Mouse (Mus musculus): Measurements from ENCODE around the gene Zbp1.

The Zbp1 gene

DNA sequence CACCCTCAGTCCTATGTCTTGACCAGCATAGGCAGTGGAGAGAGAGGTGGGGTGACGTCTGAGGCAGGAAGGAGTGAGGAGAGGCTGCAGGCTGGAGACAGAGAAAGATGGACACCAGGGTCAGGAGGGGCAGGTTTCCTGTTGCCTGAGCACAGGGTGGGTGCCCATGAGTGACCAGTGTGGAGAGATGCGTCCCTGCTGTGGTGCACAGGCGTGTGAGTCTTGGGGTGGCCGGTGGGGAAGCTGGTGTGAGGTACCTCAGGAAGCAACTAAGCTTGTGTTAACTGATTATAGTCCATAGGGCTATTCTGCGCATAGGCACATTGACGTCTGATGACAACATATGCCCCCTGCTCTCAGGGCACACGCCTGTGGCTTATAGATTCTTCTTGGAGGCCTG, 39.7 kb downstream of the Zbp1 start:
- no peak for DNase-seq (ENCODE audit: low read depth, low spot score)

DNA sequence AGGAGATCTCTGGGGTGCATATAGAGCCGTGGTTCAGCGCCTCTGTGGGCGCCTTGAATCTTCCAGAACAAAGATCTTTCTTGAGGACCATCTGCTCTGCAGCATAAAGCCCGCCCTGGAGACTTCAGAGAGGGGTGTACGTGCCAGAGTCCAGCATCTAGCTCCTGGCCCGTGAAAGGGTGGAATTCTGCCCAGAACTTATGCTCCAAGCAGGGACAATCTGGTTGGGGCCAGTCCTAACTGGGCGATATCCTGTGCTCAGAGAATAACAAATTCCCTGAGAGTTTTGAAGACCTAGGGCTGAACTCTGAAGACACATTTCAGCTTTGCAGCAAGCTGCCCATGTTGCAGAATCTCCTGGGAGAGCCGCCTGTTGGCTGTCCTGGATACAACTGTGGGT, 40.8 kb downstream of the Zbp1 start:
- DNase-seq (ENCODE audit: low read depth, low spot score) = no peak

DNA sequence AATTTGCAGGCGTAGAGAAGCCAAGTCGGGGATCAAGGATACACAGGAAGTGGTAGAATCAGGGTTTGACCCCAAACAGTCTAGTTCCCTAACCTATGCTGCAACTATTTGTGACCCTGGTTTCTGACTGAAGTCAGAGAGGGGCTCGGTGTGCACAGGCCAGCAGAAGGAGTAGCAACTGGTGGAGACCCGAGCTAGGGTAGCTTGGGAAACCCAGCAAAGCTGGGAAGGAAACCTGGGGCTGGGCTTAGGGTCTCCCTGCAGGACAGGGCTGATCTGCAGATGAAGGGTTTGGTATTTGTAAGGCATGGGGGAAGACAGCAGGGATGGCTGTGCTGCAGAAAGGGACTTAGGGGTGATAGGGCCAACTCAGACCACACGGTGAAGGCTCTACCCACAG, 41.2 kb downstream of the Zbp1 start:
- DNase-seq (ENCODE audit: low read depth, low spot score) = no peak

DNA sequence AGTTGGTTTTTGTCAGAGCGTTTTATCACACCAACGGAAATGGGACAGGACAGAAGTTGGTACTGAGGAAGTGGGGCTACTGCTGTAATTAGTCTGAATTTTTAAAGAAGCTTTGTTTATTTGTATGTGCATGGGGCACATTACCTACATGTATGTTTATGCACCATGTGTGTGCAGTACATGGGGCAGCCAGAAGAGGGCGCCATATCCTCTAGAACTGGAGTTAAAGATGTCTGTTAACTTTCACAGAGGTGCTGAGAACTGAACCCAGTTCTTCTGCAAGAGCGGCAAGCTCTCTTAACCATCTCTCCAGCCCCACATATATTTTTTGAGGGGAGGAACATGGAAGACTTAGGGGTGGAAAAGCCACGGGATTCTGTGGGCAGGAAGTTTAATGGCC, 43.0 kb downstream of the Zbp1 start:
- no peak for DNase-seq (ENCODE audit: low read depth, low spot score)

DNA sequence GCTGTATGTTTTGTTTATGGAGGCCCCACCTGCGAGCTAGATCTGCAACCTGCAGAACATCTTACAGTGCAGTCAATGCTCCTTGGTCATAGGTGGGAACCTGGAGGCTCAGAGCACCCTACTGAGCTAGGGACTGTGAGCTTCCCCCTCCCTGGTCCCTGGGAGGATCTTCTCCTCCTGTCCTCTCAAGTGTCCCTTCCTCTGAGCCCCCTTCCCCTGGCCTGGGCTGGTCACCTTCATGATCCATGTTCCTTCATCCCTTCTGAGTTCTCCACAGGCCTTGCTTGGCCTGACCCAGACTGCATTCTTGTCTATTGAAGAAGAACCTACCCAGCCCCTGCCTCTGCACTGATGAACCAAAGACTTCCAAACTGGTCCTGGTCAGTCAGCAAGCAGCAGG, 44.2 kb downstream of the Zbp1 start:
- DNase-seq (ENCODE audit: low read depth, low spot score) = no peak

DNA sequence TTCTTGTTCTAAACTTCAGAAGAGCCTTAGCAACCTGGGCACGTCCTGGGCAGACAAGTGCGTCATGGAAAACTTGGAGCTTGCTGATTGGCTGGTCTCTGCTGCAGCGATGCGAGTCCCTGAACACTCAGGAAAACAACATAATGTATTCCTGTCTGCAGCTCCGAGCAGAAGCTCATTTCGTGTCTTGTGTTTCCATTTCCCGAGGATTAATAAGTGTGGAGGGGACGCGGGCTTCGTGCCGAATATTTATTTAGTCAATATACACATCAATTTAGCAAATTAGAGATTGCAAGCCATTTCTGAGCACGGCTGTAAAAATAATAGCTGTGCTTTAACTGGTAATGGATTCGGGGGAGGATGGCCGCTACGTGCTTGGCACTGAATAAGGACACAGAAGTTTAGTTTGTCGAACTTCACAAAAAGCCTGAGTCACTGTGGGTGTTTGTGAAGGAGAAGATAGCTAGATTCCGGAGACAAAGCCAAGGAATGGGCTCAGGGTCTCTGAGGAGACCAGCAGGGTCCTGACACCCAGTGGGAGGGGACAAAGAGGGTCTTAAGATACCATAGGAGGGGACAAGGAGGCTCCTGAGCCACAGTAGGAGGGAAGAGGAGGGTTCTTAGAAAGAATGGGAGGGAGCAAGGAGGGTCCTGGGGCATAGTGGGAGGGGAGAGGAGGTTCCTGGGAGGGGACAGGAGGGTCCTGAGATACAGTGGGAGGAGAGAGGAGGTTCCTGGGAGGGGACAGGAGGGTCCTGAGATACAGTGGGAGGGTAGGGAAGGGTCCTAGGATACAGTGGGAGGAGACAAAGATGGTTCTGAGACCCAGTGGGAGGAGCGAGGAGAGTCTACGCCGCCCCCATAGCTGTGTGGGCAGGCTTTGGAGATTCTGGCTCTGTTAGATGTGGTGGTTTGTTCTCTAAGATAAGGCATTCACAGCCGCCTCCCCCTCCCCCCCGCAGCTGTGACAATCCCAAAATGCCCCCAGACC, 44.9 kb downstream of the Zbp1 start:
- peak; percentile 84 for DNase-seq (ENCODE audit: low read depth, low spot score)

DNA sequence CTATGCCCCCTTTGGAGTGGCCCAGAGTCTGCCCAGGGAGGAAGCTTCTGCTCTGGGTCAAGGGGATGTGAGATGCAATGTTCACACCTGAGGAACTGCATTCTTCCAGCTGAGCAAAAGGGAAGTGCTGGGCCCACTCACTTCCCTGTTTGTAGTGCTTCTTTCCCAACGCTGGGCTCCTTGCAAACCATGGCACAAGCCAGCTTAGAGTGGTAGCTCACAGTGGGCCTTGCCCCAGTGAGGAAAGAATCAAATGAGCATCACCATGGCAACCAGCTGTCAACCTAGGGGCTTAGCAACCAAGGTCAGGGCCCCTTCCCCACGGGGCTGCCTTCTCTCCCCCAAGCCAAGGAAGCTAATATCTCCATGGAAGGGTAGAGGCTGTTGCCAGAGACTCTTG, 45.7 kb downstream of the Zbp1 start:
- DNase-seq (ENCODE audit: low read depth, low spot score) = no peak

DNA sequence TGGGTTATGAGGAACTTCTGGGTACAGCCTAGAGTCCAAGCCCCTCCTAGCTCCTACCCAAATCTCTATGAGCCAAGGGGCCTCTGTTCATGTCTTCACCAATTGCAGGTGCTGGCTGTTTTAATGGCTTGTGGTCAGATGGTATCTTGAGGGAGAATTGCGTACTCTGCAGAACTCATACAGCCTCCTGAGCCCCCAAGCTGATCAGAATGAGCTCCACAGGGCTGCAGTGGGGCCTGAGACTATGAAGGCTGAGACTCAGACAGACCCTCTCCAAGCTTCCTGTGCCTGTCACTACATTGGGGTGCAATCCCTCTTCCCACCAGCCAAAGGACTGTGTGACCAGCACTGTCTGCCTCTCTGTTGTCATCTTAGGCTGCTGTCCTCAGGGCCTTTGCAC, 46.3 kb downstream of the Zbp1 start:
- no peak for DNase-seq (ENCODE audit: low read depth, low spot score)

DNA sequence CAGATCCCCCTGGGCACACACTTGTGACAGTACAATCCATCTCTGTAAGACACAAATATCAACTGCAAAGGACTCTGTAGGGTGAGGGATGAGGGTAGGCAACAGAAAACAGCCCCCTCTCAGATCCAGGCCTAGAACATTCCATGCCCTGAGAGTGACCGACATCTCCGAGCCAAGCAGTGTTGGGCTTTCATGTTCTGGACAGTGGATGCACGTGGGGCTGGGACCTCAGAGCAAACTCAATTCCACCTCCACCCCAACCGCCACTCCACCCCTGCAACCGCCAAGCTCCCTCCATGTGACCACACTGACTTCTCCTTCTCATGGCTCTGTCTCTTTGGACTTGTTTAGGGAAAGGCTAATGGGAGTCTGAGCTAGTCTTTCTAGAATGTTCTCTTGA, 46.8 kb downstream of the Zbp1 start:
- no peak for DNase-seq (ENCODE audit: low read depth, low spot score)

DNA sequence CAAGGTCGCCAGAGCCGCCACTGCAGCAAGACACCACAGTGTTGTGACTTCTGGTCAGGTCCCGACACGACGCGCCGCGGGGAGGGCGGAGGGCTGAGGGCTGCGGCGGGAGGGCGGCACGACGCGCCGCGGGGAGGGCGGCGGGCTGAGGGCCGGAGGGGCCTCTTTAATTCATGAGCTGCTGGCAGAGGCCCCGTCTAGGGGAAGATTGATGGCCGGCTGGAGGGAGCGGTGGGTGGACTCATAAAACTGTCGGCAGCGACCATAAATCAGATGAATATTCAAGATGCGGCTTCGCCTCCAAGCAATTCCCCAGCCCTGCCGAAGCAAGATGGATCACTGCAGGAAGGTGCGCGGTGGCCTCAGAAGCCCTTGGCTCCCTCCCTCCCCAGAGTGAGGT, 47.3 kb downstream of the Zbp1 start:
- DNase-seq (ENCODE audit: low read depth, low spot score) = no peak

DNA sequence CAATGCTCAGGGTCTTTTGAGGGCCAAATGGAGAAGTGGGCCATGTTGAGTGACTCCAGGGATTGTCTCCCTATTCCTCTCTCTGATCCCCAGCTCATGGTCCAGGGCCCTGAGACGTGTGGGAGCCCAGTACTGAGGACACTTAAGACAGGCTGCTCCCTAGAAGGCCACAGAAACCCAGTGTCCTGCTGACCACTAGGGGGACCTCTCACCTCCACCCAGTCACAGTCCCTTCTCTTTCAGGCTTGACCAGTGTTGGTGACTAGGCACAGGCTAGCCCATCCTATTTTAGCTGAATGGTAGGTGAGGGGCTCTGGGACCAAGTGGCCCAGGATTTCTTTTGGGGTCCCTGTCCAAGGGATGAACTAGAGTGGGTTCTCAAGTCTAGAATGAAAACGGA, 48.0 kb downstream of the Zbp1 start:
- no peak for DNase-seq (ENCODE audit: low read depth, low spot score)

DNA sequence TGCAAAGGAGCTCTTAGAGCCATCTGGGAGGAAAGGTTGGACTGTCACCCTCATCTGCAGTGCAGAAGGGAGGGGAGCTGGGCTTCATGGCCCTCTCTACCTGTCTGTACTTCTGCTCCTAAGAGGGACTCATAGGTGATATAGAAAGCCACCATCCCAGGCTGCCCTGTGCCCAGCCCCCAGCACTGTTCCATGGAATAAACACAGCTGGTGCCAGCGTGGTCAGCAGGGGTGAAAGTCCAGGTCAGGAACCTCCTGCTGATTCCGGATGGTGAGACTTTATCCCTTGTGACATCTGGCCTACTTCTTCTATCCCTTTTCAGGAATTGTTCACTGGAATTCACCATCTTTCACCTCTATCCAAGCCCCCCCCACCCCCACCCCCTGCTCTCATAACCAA, 48.6 kb downstream of the Zbp1 start:
- DNase-seq (ENCODE audit: low read depth, low spot score) = no peak

DNA sequence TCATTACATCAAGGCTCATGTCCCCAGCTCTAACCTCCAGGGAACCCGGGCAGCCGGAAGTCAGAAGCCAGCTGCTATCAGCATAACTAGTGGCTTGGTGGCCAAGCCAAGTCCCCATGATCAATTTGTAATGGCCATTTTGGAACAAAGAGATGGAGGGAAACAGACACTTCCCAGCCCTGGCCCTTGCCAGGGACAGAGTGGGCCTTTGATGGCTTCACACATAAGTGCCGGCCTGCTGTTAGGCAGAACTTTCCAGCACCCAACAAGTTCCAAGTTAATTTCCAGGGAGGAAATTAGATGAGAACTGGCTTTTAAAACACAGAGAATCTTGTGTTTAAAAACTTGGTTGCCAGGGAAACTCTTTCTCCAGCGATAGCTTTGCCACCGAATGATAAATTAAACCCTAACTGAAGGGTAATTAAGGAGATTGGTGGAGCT, 50.3 kb downstream of the Zbp1 start:
- DNase-seq (ENCODE audit: low read depth, low spot score) = no peak

DNA sequence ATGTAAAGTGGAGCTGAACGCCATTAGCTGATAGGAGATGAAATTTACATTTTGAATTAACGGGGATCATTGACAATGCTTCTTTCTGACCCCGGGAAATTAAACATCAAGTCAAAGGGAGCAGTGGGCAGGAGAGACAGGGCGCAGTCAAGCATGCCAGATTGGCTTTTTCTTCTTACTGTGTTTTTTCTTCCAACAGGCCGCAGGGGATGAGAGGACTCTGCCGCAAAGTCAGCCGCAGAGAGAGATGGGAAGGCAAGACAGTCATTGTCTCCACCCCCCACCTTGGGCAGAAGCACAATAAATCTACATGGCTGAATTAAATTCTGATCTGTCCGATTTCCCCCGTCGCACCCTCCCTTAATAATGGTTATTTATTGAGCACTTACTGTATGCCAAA, 53.4 kb downstream of the Zbp1 start:
- no peak for DNase-seq (ENCODE audit: low read depth, low spot score)

DNA sequence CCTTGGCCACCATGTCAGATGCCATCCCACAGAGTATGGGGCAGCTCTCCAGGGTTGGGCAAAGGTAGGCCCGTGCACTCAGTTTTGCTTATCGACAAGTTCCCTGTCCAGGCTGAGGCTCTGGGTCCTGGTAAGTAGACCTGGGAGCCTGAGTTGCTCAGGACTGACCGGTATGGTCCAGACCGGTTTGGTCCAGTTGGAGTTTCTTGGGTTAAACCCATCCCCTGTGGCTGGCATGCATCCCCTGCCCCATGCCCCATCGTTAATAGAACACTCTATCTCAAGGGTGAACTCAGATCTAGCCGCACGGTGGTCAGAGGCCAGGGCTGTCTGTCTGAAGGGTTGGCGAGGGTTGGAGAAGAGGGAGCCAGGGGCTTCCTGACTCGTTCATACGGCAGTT, 53.8 kb downstream of the Zbp1 start:
- DNase-seq (ENCODE audit: low read depth, low spot score) = no peak

DNA sequence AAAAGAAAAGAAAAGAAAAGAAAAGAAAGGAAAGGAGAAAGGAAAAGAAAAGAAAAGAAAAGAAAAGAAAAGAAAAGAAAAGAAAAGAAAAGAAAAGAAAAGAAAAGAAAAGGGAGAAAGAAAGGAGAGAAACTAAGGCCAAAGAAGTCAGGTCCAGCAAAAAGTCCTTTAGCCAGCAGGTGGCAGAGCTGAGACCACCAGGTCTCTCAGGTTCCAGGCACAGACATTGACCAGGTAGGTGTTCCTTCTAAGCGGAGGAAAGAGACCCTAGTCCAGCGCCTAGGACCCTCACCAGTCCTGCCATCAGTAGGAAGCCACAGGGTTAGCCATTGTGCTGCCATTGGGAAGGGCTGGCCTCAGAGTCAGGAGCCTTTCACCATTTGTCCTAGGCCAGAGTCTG, 54.4 kb downstream of the Zbp1 start:
- no peak for DNase-seq (ENCODE audit: low read depth, low spot score)

DNA sequence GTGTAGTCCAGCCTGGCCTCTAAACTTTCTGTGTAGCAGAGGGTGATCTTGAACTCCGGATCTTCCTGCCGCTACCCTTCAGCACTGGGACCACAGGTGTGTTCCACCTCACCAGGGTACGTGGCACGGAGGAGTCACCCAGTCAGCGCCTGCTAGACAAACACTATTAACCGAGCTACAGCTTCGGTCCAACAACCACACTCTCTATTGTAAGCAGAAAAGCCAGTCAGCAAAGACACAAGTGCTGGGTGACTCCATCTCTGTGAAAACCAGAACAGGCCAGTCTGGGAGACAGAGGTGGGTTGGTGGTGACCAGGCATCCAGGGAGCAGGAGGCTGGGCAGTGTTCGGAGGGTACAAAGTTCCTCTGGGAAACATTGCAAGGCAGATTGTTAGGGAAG, 55.3 kb downstream of the Zbp1 start:
- DNase-seq (ENCODE audit: low read depth, low spot score) = no peak

DNA sequence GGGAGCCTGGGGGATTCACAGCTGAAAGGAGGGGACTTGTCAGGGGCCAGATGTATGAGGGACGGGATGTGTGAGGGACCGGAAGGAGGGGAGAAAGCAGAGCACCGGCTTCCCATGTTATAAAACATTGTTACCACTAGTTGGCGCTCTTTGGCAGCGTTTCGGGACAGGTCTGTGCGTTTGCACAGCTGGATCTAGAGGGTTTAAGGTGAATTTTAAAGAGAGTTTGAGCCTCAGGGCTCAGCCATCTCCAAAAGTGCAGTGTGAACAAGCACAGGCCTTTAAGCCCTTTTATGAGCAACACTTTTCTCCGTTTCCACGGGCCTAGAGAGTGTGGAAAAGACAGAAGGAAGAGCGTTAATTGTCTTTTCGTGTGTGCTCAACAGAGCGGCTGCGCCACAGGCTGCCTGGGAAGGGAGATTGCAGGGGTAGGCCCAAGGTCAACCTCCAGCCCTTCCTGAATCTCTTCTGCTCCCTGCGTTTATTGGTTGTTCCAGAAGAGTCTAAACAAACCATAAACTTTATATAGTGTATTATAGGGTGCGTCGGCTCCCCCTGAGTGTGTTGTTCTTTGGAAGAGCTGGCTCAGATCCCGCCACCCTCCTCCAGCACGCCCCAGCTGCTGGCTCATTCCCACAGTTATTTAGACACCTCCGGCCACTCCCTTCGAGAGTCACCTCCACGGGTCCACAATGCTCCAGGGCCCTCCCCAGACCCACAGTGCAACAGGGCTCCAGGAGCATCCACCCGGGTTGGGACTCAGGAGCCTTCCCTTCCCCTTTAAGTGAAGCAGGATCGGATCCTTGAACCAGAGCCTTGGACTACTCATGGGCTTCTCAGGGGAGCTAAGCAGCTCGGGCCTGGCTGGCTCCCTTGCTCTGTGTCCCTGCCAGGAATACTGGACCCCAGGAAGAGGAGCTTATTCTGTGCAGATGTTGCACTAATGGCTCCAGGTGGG, 59.1 kb downstream of the Zbp1 start:
- DNase-seq (ENCODE audit: low read depth, low spot score) = peak; percentile 65

DNA sequence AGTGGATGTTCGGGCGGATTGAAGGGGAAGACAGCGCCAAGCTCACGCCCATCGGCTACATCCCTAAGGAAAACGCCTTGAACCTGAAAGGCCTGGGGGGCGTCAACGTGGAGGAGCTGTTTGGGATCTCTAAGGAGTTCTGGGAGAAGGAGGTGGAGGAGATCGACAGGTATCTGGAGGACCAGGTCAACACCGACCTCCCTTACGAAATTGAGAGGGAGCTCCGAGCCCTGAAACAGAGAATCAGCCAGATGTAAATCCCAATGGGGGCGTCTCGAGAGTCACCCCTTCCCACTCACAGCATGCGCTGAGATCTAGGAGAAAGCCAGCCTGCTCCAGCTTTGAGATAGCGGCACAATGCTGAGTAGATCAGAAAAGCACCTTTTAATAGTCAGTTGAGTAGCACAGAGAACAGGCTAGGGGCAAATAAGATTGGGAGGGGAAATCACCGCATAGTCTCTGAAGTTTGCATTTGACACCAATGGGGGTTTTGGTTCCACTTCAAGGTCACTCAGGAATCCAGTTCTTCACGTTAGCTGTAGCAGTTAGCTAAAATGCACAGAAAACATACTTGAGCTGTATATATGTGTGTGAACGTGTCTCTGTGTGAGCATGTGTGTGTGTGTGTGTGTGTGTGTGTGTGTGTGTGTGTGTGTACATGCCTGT, 60.2 kb downstream of the Zbp1 start:
- no peak for DNase-seq (ENCODE audit: low read depth, low spot score)

DNA sequence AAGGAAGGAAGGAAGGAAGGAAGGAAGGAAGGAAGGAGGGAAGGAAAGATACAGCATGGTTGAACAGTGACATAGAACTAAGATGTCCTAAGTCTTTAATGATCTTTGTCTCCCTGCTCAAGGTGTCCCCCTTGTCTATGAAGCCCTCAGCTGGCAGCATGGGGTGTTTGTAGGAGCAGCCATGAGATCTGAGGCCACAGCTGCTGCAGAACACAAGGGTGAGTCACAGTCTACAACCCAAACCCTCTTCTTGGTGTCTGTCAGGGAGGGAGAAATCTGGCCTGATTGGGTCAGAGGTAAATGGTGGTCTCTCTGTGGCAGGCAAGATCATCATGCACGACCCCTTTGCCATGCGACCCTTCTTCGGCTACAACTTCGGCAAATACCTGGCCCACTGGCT, 60.9 kb downstream of the Zbp1 start:
- DNase-seq (ENCODE audit: low read depth, low spot score) = no peak

DNA sequence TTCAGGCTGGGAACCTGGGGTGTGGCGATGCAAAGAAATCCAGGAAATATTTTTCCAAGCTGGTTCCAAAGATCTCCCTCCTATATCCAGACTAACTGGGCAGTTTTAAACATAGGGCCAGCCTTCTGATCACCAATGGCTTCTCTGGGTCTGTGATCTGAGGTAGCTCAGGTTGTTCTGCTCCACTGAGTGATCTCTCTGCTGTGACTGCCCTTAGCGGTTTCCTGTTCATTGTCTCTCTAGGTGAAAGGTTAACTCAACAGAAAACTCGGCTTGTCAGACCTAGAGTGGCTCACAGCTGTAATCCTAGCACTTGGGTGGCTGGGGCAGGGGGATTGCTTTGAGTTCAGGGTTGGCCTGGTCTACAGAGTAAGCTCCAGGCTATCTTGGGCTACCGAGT, 61.3 kb downstream of the Zbp1 start:
- no peak for DNase-seq (ENCODE audit: low read depth, low spot score)

DNA sequence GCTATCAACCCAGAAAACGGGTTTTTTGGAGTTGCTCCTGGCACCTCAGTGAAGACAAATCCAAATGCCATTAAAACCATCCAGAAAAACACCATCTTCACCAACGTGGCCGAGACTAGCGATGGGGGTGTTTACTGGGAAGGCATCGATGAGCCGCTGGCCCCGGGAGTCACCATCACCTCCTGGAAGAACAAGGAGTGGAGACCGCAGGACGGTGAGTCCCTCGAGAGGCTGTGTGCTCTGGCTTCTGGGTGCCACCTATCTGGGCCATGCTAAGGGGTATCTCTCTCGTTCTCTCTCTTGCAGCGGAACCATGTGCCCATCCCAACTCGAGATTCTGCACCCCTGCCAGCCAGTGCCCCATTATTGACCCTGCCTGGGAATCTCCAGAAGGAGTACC, 61.8 kb downstream of the Zbp1 start:
- no peak for DNase-seq (ENCODE audit: low read depth, low spot score)

Data from CD4-positive helper T cell, adult 2 months (primary cell).